ENCODE assay signal across 9 mouse cellular contexts in genomic region chr1:152901419-152901764, GRCm38 (mm10). TPM values are rescaled to one million over a fixed set of nuclear protein-coding genes. Genes with fewer than 3 reads are reported as not detected.
DNase-seq lines count a peak whose midpoint lies in the region; ATAC-seq and TF ChIP-seq lines count a peak whose summit lies in the region.
"Had no signal": no experiment of that assay in that cellular context is flagged by ENCODE, and none has a peak within 500 bp of the region (broad histone marks: within the 10 kb centered on the region; RNA-seq: fewer than 3 reads in every experiment).

No protein-coding gene starts in this region.

- TF ChIP-seq CTCF in cerebellum, adult 2 months (IDR thresholded peaks at IDR 0.05; ENCODE audit: borderline replicate concordance, insufficient read depth, low read depth, low read length): no peak
- no peak for TF ChIP-seq CTCF in testis, adult 2 months (IDR thresholded peaks at IDR 0.05; ENCODE audit: control insufficient read depth, insufficient read depth, insufficient replicate concordance, low read depth, low read length)
- TF ChIP-seq CTCF in stomach, postnatal 0 days (IDR thresholded peaks at IDR 0.05; ENCODE audit: low read depth): no peak

- H3K4me2 ChIP-seq in stomach, postnatal 0 days (replicated peaks; ENCODE audit: low read depth): peak overlapping the region; percentile 86

- DNase-seq in cerebellum, adult 2 months: no peak
- no peak for DNase-seq in cerebellum, adult 9-10 months
- DNase-seq in testis, postnatal 10 days (ENCODE audit: low spot score): no peak
- DNase-seq in liver: peak; percentile 5
- no peak for DNase-seq in stomach, postnatal 0 days (ENCODE audit: low spot score)
- DNase-seq in ovary, postnatal 10 days (ENCODE audit: low spot score): no peak
- no peak for DNase-seq in layer of hippocampus, adult 18-20 months (ENCODE audit: low spot score in 2 of 2)

- WGBS in cerebellum, adult 2 months: 0% methylated on average over 6 of the region's 6 CpGs
- 1% methylated on average over 6 of the region's 6 CpGs for WGBS in stomach, postnatal 0 days

- ATAC-seq in stomach, postnatal 0 days (ENCODE audit: low FRiP score, low TSS enrichment): no peak

- H3K36me3 ChIP-seq in testis, adult 2 months (ENCODE audit: control insufficient read depth, insufficient read depth, low read length): no peaks in the 10 kb centered on the region
- no peaks in the 10 kb centered on the region for H3K36me3 ChIP-seq in stomach, postnatal 0 days (ENCODE audit: control insufficient read depth, insufficient read depth, low read length)

- no peaks in the 10 kb centered on the region for H3K9me3 ChIP-seq in stomach, postnatal 0 days (ENCODE audit: control insufficient read depth, low read length)

- H3K4me1 ChIP-seq in cerebellum, adult 2 months (ENCODE audit: control insufficient read depth, insufficient read depth, low read length): no peaks in the 10 kb centered on the region; the same call in 1 of the 2 replicates
- H3K4me1 ChIP-seq in testis, adult 2 months (ENCODE audit: control insufficient read depth, insufficient read depth, low read length): peaks cover 7% of the 10 kb centered on the region
- H3K4me1 ChIP-seq in stomach, postnatal 0 days (replicated peaks; ENCODE audit: control insufficient read depth, insufficient read depth): no peaks in the 10 kb centered on the region; the same call in 1 of the 2 replicates

- no peak for TF ChIP-seq POLR2A in cerebellum, adult 2 months (IDR thresholded peaks at IDR 0.05; ENCODE audit: borderline replicate concordance, insufficient read depth, low read length)
- no peak for TF ChIP-seq POLR2A in testis, adult 2 months (IDR thresholded peaks at IDR 0.05; ENCODE audit: control insufficient read depth, low read depth, low read length)

- TF ChIP-seq EP300 in stomach, postnatal 0 days (optimal IDR thresholded peaks at IDR 0.05): no peak

- no peaks in the 10 kb centered on the region for H3K27me3 ChIP-seq in cerebellum, adult 2 months (ENCODE audit: control insufficient read depth, insufficient read depth, low read length)
- no peaks in the 10 kb centered on the region for H3K27me3 ChIP-seq in testis, adult 2 months (ENCODE audit: control insufficient read depth, insufficient read depth, low read length)
- H3K27me3 ChIP-seq in stomach, postnatal 0 days (ENCODE audit: control insufficient read depth, insufficient read depth, low read length): no peaks in the 10 kb centered on the region

- H3K27ac ChIP-seq in cerebellum, adult 2 months (ENCODE audit: insufficient read depth, low read length): no peak overlapping the region
- H3K27ac ChIP-seq in testis, adult 2 months (ENCODE audit: control insufficient read depth, insufficient read depth, low read depth, low read length): peak overlapping the region; percentile 86
- H3K27ac ChIP-seq in stomach, postnatal 0 days (replicated peaks): peak overlapping the region; percentile 99; the same call in 1 of the 2 replicates

- H3K9ac ChIP-seq in stomach, postnatal 0 days (ENCODE audit: low read length): peak overlapping the region; percentile 93

- H3K4me3 ChIP-seq in cerebellum, adult 2 months (replicated peaks; ENCODE audit: insufficient read depth, low read depth, low read length): peak overlapping the region; percentile 93
- peak overlapping the region; percentile 98 for H3K4me3 ChIP-seq in testis, adult 2 months (ENCODE audit: control insufficient read depth, low read depth, low read length)
- peak overlapping the region; percentile 97 for H3K4me3 ChIP-seq in stomach, postnatal 0 days (ENCODE audit: low read depth, low read length)

RNA-seq across cellular contexts. Expression of gene Smg7, which starts 1.1 kb away (rescaled TPM):
- polyA plus RNA-seq in cerebellum, adult 2 months (2012; rRNA removed): 47.3 and 51.8 TPM in 2 replicates
- 99.6 and 107 TPM in 2 replicates for polyA plus RNA-seq in testis, adult 2 months (2012; rRNA removed)
- polyA plus RNA-seq in stomach, postnatal 0 days (2015; fragmentation: Nextera tagmentation; extraction: Ambion mirVana): 10.3 and 10.7 TPM in 2 replicates
- total RNA-seq in layer of hippocampus, adult 18-20 months (2021): 10 to 100 TPM; 95.3 to 95.8 TPM

RNA-seq across cellular contexts. Expression of gene Nmnat2, which starts 53.4 kb away (rescaled TPM):
- polyA plus RNA-seq in cerebellum, adult 2 months (2012; rRNA removed): 120 and 131 TPM in 2 replicates
- polyA plus RNA-seq in testis, adult 2 months (2012; rRNA removed): 2.8 and 3.2 TPM in 2 replicates
- polyA plus RNA-seq in stomach, postnatal 0 days (2015; fragmentation: Nextera tagmentation; extraction: Ambion mirVana): 1.2 and 1.3 TPM in 2 replicates
- 100 to 1,000 TPM; 136 to 152 TPM for total RNA-seq in layer of hippocampus, adult 18-20 months (2021)
- total RNA-seq: hematopoietic stem cell, adult 5-6 weeks had no signal

Comparison
In these comparisons a context has a peak if more than half of its experiments do, and no peak if none do; other contexts are left out.
1. RNA of gene Nmnat2, which starts 53.4 kb away (polyA plus RNA-seq): 120 to 131 TPM in cerebellum, adult 2 months; 2.8 to 3.2 TPM in testis, adult 2 months and 1.2 to 1.3 TPM in stomach, postnatal 0 days; every median in the first group is over 10 times any median in the second.
2. Peak in every context shown above with its lines, with median percentiles within 50 percentile points of each other: H3K4me3 ChIP-seq.